1 mouse cellular context compared by ENCODE assay signal in the genomic region with DNA sequence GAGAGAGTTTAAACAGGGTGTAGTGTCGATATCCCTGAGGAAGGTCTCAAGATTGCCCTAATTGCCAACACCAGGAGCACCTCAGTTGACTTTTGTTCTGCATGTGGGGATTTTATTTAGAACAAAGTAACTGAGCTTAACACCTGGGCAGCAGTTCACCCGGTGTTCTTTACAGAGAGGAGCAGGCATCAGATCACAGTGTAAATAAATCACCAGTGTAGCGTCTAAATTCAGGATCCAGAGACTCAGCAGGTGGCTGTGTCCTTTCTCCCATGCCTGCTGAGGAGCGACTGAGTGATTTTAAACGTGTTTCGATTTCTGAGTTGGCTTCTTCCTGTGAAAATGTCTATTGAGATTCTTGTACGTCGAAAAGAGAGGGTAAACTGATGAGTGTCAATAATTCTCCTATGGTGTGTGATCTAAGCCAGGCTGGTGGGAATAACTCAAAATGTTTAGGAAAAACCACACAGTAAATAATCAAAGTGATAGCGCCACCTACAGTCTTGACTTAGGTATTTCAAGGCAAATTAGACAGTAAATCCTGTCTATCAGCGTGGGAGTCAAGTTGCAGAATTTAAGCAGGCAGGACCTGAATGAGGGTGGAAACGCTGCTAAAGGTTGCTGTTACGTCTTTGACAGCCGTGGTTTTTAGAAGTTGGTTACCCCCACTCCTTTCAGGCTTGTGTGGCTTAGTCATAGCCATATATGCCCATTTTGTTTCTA.
TF ChIP-seq lines count a peak whose summit lies in the region.

No protein-coding gene starts in this region.

TF ChIP-seq in CH12.LX, 34 proteins besides CTCF, POLR2A, EP300 and RAD21 (continued from another document):
- no peak for TF ChIP-seq ETS1 (conservative IDR thresholded peaks at IDR 0.05; ENCODE audit: low read depth, low read length)
- TF ChIP-seq USF2 (conservative IDR thresholded peaks at IDR 0.05; ENCODE audit: low read depth, low read length): no peak
- TF ChIP-seq PAX5 (IDR thresholded peaks at IDR 0.05; ENCODE audit: low read length): no peak
- TF ChIP-seq E2F4 (IDR thresholded peaks at IDR 0.05; ENCODE audit: insufficient replicate concordance, low read depth, low read length): no peak
- 0 out of 2 replicates have a peak, but pooled peaks have one; percentile 16 for TF ChIP-seq TBP (conservative IDR thresholded peaks at IDR 0.05; ENCODE audit: low read depth, low read length)
- TF ChIP-seq MAZ (IDR thresholded peaks at IDR 0.05; ENCODE audit: low read depth, low read length): no peak
- 0 out of 2 replicates have a peak, but pooled peaks have one; percentile 16 for TF ChIP-seq IRF4 (IDR thresholded peaks at IDR 0.05; ENCODE audit: low read depth, low read length)
- TF ChIP-seq MYC (IDR thresholded peaks at IDR 0.05; ENCODE audit: low read depth, low read length): no peak
- TF ChIP-seq TCF12 (IDR thresholded peaks at IDR 0.05; ENCODE audit: low read depth, low read length): no peak
- no peak for TF ChIP-seq ZNF384 (IDR thresholded peaks at IDR 0.05; ENCODE audit: low read depth, low read length)
- no peak for TF ChIP-seq CHD1 (IDR thresholded peaks at IDR 0.05; ENCODE audit: low read depth, low read length)
- TF ChIP-seq MEF2A (IDR thresholded peaks at IDR 0.05; ENCODE audit: borderline replicate concordance, low read depth, low read length): no peak
- TF ChIP-seq ELF1 (IDR thresholded peaks at IDR 0.05; ENCODE audit: low read depth, low read length): no peak
